Mouse (Mus musculus): ENCODE results near the gene Nek7. TPM values are rescaled to one million over a fixed set of nuclear protein-coding genes. Genes with fewer than 3 reads are reported as not detected.

Nek7 gene
- polyA plus RNA-seq (2021) = 72.7 TPM

DNA sequence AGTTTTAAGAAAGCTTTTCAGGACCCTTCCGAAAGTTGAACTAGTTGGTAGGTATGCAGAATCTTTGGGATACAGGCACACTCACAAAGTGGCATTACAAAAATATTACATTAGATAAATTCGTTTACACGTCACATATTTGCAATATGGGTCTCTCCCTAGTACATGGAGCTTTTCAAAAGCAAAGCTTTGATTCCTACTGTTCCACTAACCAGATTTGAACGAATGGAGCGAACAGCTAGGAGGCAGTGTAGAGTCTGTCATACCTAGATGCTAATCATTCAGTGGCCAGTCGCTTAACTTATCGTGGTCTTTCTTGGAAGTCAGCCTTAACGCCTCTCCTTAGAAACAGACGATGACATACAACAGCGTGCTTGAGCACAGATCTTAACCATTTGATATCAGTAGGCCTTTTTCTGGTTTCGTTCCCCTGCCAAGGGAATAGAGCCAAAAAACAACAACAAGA, at the start of gene Nek7:
Gene Nek7, minus strand, starts transcription at position 146 of the 466 bp plus-strand sequence.
- CTCF ChIA-PET = interaction anchor here (0.7 to 3.7 kb wide), 28 partner anchors 12 to 294 kb away, joined by 3 to 15 read pairs (median 4); no protein-coding TSS in a partner anchor
- POLR2A ChIA-PET = interaction anchor here (0.7 to 2.3 kb wide), 2 partner anchors 12 to 63 kb away, joined by 4 to 6 read pairs; no protein-coding TSS in a partner anchor
- peak; percentile 76 for TF ChIP-seq CTCF (IDR thresholded peaks at IDR 0.05)
- in situ Hi-C loops (cut with MboI; ENCODE audit: low pct_unique_long_range_greater_than_20kb) = loop anchor here (5.0 to 10.0 kb wide), 2 partner anchors 225 to 288 kb away; partner anchors contain the start of gene Lhx9
- no peaks in the 10 kb centered on the region for H3K27me3 ChIP-seq
- DNase-seq (ENCODE audit: low read depth, low spot score) = no peak
- peak; percentile 37 for ATAC-seq

GRCm38 (mm10) chr1:138662342-138662741, 42.4 kb upstream of the Nek7 start:
- ATAC-seq (no peak), DNase-seq (ENCODE audit: low read depth, low spot score) (no peak)
- in situ Hi-C loops (cut with MboI; ENCODE audit: low pct_unique_long_range_greater_than_20kb) = no loop called here
- TF ChIP-seq CTCF (IDR thresholded peaks at IDR 0.05) = no peak
- ChIA-PET POLR2A (no interaction called here), CTCF (no interaction called here)
- no peaks in the 10 kb centered on the region for H3K27me3 ChIP-seq

DNA sequence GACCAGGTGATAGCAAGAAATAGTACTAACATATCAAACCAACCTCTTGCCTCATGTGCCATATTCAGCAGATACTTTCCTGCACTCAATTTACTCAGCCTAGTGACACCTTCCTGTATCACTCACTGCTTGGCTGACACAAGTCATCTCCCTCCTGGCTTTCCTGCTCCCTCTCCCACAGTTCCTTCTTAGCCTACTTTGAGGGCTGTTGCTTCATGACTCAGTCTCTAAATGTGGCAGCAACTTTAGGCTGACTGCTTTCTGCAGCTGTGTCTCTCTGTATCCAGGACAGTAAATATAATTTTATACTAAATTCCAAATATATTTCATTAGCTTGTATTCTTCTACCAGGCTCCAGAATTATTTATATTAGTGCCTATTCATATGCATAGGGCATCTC, 34.3 kb upstream of the Nek7 start:
- ChIA-PET CTCF (no interaction called here), POLR2A (interaction anchor here (0.7 kb wide), 1 partner anchor 25 kb away, joined by 3 read pairs; no protein-coding TSS in a partner anchor)
- ATAC-seq (no peak), DNase-seq (ENCODE audit: low read depth, low spot score) (no peak)
- H3K27me3 ChIP-seq = no peaks in the 10 kb centered on the region
- in situ Hi-C loops (cut with MboI; ENCODE audit: low pct_unique_long_range_greater_than_20kb) = no loop called here
- TF ChIP-seq CTCF (IDR thresholded peaks at IDR 0.05) = no peak

DNA sequence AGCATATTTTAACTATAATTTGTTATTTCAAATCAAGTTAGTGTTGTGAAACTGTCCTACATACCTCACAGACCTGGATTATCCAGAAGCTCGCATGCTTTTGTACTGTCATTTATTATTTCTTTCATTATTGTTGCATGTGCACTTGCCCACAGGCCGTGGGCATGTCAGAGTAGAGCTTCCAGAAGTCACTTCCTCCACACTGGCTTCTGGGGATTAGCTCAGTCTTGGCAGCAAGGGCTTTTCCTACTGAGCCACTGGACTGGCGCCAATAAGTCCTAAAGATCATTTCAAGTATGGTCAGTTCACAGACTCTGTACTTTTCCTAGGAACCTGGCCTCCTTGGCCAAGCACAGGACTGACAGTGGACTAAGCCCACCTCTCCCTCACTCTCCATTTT, 25.1 kb upstream of the Nek7 start:
- in situ Hi-C loops (cut with MboI; ENCODE audit: low pct_unique_long_range_greater_than_20kb) = no loop called here
- CTCF ChIA-PET = interaction anchor here (0.8 to 1.0 kb wide), 3 partner anchors 22 to 319 kb away, joined by 3 read pairs; partner anchors contain the start of gene Nek7
- no peak for DNase-seq (ENCODE audit: low read depth, low spot score)

DNA sequence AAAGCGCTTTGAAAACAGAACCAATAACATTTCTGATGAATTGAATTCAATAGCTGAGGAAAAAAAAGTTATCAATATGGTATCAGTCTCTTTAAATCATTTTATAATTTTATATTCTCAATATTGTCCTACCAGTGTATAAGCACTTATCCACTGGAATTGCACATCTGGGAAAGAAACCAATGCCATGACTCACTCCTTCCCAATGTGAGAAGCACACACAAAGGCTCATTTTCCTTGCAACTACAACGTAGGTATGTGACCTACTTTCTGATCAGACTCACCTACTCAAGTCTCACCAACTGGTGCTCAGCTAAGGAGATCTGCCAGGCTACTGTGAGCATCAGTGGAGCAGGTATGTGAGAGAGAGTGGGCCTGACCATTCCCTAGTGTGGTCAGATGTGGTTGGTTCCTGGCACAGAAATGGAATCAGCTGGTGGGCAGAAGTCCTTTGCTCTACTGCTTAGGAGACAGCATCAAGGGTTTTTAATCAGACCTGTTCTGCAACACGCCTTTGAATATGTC, 23.4 kb upstream of the Nek7 start:
- H3K27me3 ChIP-seq = no peaks in the 10 kb centered on the region
- in situ Hi-C loops (cut with MboI; ENCODE audit: low pct_unique_long_range_greater_than_20kb) = no loop called here
- ATAC-seq (peak; percentile 47), DNase-seq (ENCODE audit: low read depth, low spot score) (no peak)
- POLR2A ChIA-PET = no interaction called here
- TF ChIP-seq CTCF (IDR thresholded peaks at IDR 0.05) = no peak
- CTCF ChIA-PET = no interaction called here

More for the DNA sequence above, 25.1 kb upstream of the Nek7 start:
- POLR2A ChIA-PET = interaction anchor here (0.6 kb wide), 1 partner anchor 183 kb away, joined by 7 read pairs; no protein-coding TSS in a partner anchor
- no peaks in the 10 kb centered on the region for H3K27me3 ChIP-seq
- no peak for TF ChIP-seq CTCF (IDR thresholded peaks at IDR 0.05)
- ATAC-seq = no peak

GRCm38 (mm10) chr1:138640934-138641461, 21.1 kb upstream of the Nek7 start:
- ATAC-seq (no peak), DNase-seq (ENCODE audit: low read depth, low spot score) (no peak)
- CTCF ChIA-PET = interaction anchor here (0.6 to 1.4 kb wide), 2 partner anchors 17 to 28 kb away, joined by 3 to 4 read pairs; no protein-coding TSS in a partner anchor
- H3K27me3 ChIP-seq = no peaks in the 10 kb centered on the region
- POLR2A ChIA-PET = no interaction called here
- no peak for TF ChIP-seq CTCF (IDR thresholded peaks at IDR 0.05)
- in situ Hi-C loops (cut with MboI; ENCODE audit: low pct_unique_long_range_greater_than_20kb) = no loop called here

GRCm38 (mm10) chr1:138637850-138638249, 17.9 kb upstream of the Nek7 start:
- in situ Hi-C loops (cut with MboI; ENCODE audit: low pct_unique_long_range_greater_than_20kb) = no loop called here
- no peaks in the 10 kb centered on the region for H3K27me3 ChIP-seq
- ChIA-PET CTCF (interaction anchor here (0.7 to 1.3 kb wide), 4 partner anchors 14 to 506 kb away, joined by 3 to 4 read pairs (median 3); partner anchors contain the start of gene Nek7), POLR2A (no interaction called here)
- DNase-seq (ENCODE audit: low read depth, low spot score) (no peak), ATAC-seq (no peak)
- TF ChIP-seq CTCF (IDR thresholded peaks at IDR 0.05) = peak; percentile 68

GRCm38 (mm10) chr1:138634561-138634960, 14.6 kb upstream of the Nek7 start:
- ChIA-PET POLR2A (no interaction called here), CTCF (interaction anchor here (3.1 kb wide), 1 partner anchor 13 kb away, joined by 15 read pairs; the partner anchor contains the start of gene Nek7)
- in situ Hi-C loops (cut with MboI; ENCODE audit: low pct_unique_long_range_greater_than_20kb) = no loop called here

GRCm38 (mm10) chr1:138628919-138629318, 9.0 kb upstream of the Nek7 start:
- ATAC-seq = no peak
- ChIA-PET CTCF (interaction anchor here (1.3 kb wide), 1 partner anchor 54 kb away, joined by 3 read pairs; no protein-coding TSS in a partner anchor), POLR2A (interaction anchor here (0.6 to 0.7 kb wide), 2 partner anchors 25 to 54 kb away, joined by 3 read pairs; no protein-coding TSS in a partner anchor)
- no peaks in the 10 kb centered on the region for H3K27me3 ChIP-seq
- no peak for DNase-seq (ENCODE audit: low read depth, low spot score)
- no peak for TF ChIP-seq CTCF (IDR thresholded peaks at IDR 0.05)
- in situ Hi-C loops (cut with MboI; ENCODE audit: low pct_unique_long_range_greater_than_20kb) = loop anchor here (5.0 kb wide), 1 partner anchor 53 kb away; no protein-coding TSS in a partner anchor

More at GRCm38 (mm10) chr1:138634561-138634960, 14.6 kb upstream of the Nek7 start:
- DNase-seq (ENCODE audit: low read depth, low spot score) = no peak
- ATAC-seq = no peak
- no peak for TF ChIP-seq CTCF (IDR thresholded peaks at IDR 0.05)
- no peaks in the 10 kb centered on the region for H3K27me3 ChIP-seq

DNA sequence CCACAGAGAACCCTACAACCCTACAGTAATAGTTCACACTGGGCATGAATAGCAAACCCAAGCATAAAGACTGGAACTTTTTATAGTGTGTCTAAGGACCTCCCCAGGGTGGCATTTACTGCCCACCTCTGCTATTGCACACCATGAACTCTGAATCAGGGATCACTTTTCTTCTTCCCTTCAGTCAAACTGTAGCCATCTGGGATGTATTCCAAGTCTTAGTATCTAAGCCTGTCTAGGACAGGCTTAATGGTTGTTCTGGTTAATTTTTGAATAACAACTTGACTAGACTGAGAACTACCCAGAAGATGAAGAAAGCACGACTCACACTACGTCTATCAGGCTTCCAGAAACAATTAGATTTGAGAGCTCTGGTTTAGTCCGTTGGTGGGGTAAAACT, 8.5 kb upstream of the Nek7 start:
- TF ChIP-seq CTCF (IDR thresholded peaks at IDR 0.05) = no peak
- no peak for ATAC-seq
- ChIA-PET POLR2A (interaction anchor here (0.6 to 0.7 kb wide), 2 partner anchors 26 to 55 kb away, joined by 3 read pairs; no protein-coding TSS in a partner anchor), CTCF (interaction anchor here (1.3 kb wide), 1 partner anchor 54 kb away, joined by 3 read pairs; no protein-coding TSS in a partner anchor)
- in situ Hi-C loops (cut with MboI; ENCODE audit: low pct_unique_long_range_greater_than_20kb) = loop anchor here (5.0 kb wide), 1 partner anchor 54 kb away; no protein-coding TSS in a partner anchor
- H3K27me3 ChIP-seq = no peaks in the 10 kb centered on the region
- no peak for DNase-seq (ENCODE audit: low read depth, low spot score)

Measured in Patski (cell line).